Mouse (Mus musculus) hindbrain, postnatal 0 days (tissue): ENCODE measurements around the gene Cfap299. TPM values are rescaled to one million over a fixed set of nuclear protein-coding genes. Genes with fewer than 3 reads are reported as not detected.

Experiments used
- ATAC-seq: fragments of 200-750 bp; cut with Nextera tagmentation; 2 replicates; pipeline ENCODE4 v1.8.0; 2017; ENCODE audit warnings: mild to moderate bottlenecking, moderate TSS enrichment, moderate library complexity
- DNase-seq: peaks from one replicate; pipeline ENCODE4 v3.0.0-alpha.2; 2015; ENCODE audit warnings: low spot score
- H3K27ac ChIP-seq: fragments of 300-500 bp; sonication (generic); 2 replicates; pipeline ENCODE4 v1.5.1; 2014; ENCODE audit warnings: mild to moderate bottlenecking
- H3K27me3 ChIP-seq: fragments of 300-500 bp; sonication (generic); 2 replicates; pipeline ENCODE4 v1.6.1; 2014; ENCODE audit warnings: low read length, mixed read lengths; ENCODE audit not compliant: insufficient read depth
- H3K36me3 ChIP-seq: fragments of 300-500 bp; sonication (generic); 2 replicates; pipeline ENCODE4 v1.6.1; 2014; ENCODE audit warnings: low read length, mixed read lengths; ENCODE audit not compliant: insufficient read depth
- H3K4me1 ChIP-seq: fragments of 300-500 bp; sonication (generic); 2 replicates; pipeline ENCODE4 v1.6.1; 2014; ENCODE audit warnings: antibody characterized with exemption, low read length, mixed read lengths; ENCODE audit not compliant: insufficient read depth
- H3K4me2 ChIP-seq: fragments of 300-500 bp; sonication (generic); 2 replicates; pipeline ENCODE4 v1.6.1; 2014; ENCODE audit warnings: low read depth, mild to moderate bottlenecking, low read length, moderate library complexity, mixed read lengths
- H3K4me3 ChIP-seq: fragments of 300-500 bp; sonication (generic); 2 replicates; pipeline ENCODE4 v1.5.1; 2014; ENCODE audit warnings: low read length
- H3K9ac ChIP-seq: fragments of 300-500 bp; sonication (generic); replicated peaks from 2 replicates; pipeline ENCODE4 v1.6.1; 2014; ENCODE audit warnings: mild to moderate bottlenecking, low read length, moderate library complexity, mixed read lengths
- H3K9me3 ChIP-seq: fragments of 300-500 bp; sonication (generic); 2 replicates; pipeline ENCODE4 v1.6.1; 2016; ENCODE audit warnings: low read length, mixed read lengths
- CTCF ChIP-seq: IDR thresholded peaks from 2 replicates; pipeline ENCODE4 v1.5.1; 2016; ENCODE audit warnings: antibody characterized with exemption, control low read depth, low read depth
- WGBS: fragments of 180-500 bp; shearing (Covaris S2); extraction: QIAGEN DNeasy Blood & Tissue Kit; methylation state at CpG from one replicate; pipeline ENCODE4 v1.1.7; 2014; 5-methylcytosine and 5-hydroxymethylcytosine counted together
- polyA plus RNA-seq: library from polyadenylated mRNA; unstranded; fragments of >200 nt; fragmentation: Nextera tagmentation; extraction: Ambion mirVana; gene quantifications from 2 replicates; pipeline ENCODE4 v1.2.1, GENCODE M21; 2015
- total RNA-seq: library from RNA; depleted of rRNA; stranded (reverse); fragments of >200 nt; gene quantifications from 2 replicates; pipeline ENCODE4 v1.2.3, GENCODE M21; 2014

Gene Cfap299
- total and polyA plus RNA-seq, 2 experiments from 2014 or later = 1.0 to 2.3 TPM

- no peaks in the 10 kb centered on the region for H3K4me1 ChIP-seq
- TF ChIP-seq CTCF = no peak
- H3K9ac ChIP-seq = no peak overlapping the region
- no peak overlapping the region for H3K27ac ChIP-seq
- no peaks in the 10 kb centered on the region for H3K36me3 ChIP-seq
- 79% methylated on average over 6 of the region's 6 CpGs for WGBS
- ATAC-seq = no peak
- DNase-seq = no peak
- H3K4me2 ChIP-seq = no peak overlapping the region
- no peaks in the 10 kb centered on the region for H3K27me3 ChIP-seq
- no peaks in the 10 kb centered on the region for H3K9me3 ChIP-seq
- no peak overlapping the region for H3K4me3 ChIP-seq
These were observed 475.7 kb downstream of the Cfap299 start for GRCm38 (mm10) chr5:98804761-98805160.

GRCm38 (mm10) chr5:98806492-98806891 lies 477.4 kb downstream of the Cfap299 start:
- no peak overlapping the region for H3K9ac ChIP-seq
- H3K4me3 ChIP-seq = no peak overlapping the region
- no peak overlapping the region for H3K27ac ChIP-seq
- H3K9me3 ChIP-seq = no peaks in the 10 kb centered on the region
- no peak overlapping the region for H3K4me2 ChIP-seq
- H3K36me3 ChIP-seq = no peaks in the 10 kb centered on the region
- no peaks in the 10 kb centered on the region for H3K27me3 ChIP-seq
- DNase-seq (no peak), ATAC-seq (no peak)
- 96% methylated on average over 4 of the region's 4 CpGs for WGBS
- no peaks in the 10 kb centered on the region for H3K4me1 ChIP-seq
- no peak for TF ChIP-seq CTCF

GRCm38 (mm10) chr5:98807022-98807421 lies 477.9 kb downstream of the Cfap299 start:
- no peaks in the 10 kb centered on the region for H3K36me3 ChIP-seq
- H3K9me3 ChIP-seq = no peaks in the 10 kb centered on the region
- DNase-seq (no peak), ATAC-seq (no peak)
- no peaks in the 10 kb centered on the region for H3K4me1 ChIP-seq
- no peak overlapping the region for H3K4me2 ChIP-seq
- no peak overlapping the region for H3K4me3 ChIP-seq
- TF ChIP-seq CTCF = no peak
- H3K9ac ChIP-seq = no peak overlapping the region
- WGBS = 91% methylated on average over 7 of the region's 7 CpGs
- no peak overlapping the region for H3K27ac ChIP-seq
- no peaks in the 10 kb centered on the region for H3K27me3 ChIP-seq

GRCm38 (mm10) chr5:98807953-98808352 lies 478.8 kb downstream of the Cfap299 start:
- 31% methylated on average over 9 of the region's 9 CpGs for WGBS
- Histone ChIP-seq H3K9me3 (no peaks in the 10 kb centered on the region), H3K4me2 (no peak overlapping the region), H3K27me3 (no peaks in the 10 kb centered on the region), H3K36me3 (no peaks in the 10 kb centered on the region), H3K4me3 (no peak overlapping the region), H3K9ac (no peak overlapping the region), H3K4me1 (no peaks in the 10 kb centered on the region), H3K27ac (no peak overlapping the region)
- ATAC-seq (no peak), DNase-seq (no peak)
- no peak for TF ChIP-seq CTCF

GRCm38 (mm10) chr5:98812380-98812779 lies 483.3 kb downstream of the Cfap299 start:
- 93% methylated on average over 1 of the region's 1 CpGs for WGBS
- DNase-seq (no peak), ATAC-seq (no peak)
- Histone ChIP-seq H3K4me1 (no peaks in the 10 kb centered on the region), H3K9ac (no peak overlapping the region), H3K4me2 (no peak overlapping the region), H3K27ac (no peak overlapping the region), H3K9me3 (no peaks in the 10 kb centered on the region), H3K27me3 (no peaks in the 10 kb centered on the region), H3K4me3 (no peak overlapping the region), H3K36me3 (no peaks in the 10 kb centered on the region)
- no peak for TF ChIP-seq CTCF

- H3K27ac ChIP-seq = no peak overlapping the region
- TF ChIP-seq CTCF = no peak
- H3K4me2 ChIP-seq = no peak overlapping the region
- WGBS = 84% methylated on average over 1 of the region's 1 CpGs
- DNase-seq (no peak), ATAC-seq (no peak)
- no peaks in the 10 kb centered on the region for H3K27me3 ChIP-seq
- no peaks in the 10 kb centered on the region for H3K9me3 ChIP-seq
- no peaks in the 10 kb centered on the region for H3K4me1 ChIP-seq
- no peaks in the 10 kb centered on the region for H3K36me3 ChIP-seq
- H3K9ac ChIP-seq = no peak overlapping the region
- no peak overlapping the region for H3K4me3 ChIP-seq
These were observed 486.2 kb downstream of the Cfap299 start for GRCm38 (mm10) chr5:98815269-98815668.

- Histone ChIP-seq H3K9ac (no peak overlapping the region), H3K4me1 (no peaks in the 10 kb centered on the region), H3K27ac (no peak overlapping the region), H3K4me2 (no peak overlapping the region), H3K27me3 (no peaks in the 10 kb centered on the region), H3K36me3 (no peaks in the 10 kb centered on the region), H3K4me3 (no peak overlapping the region), H3K9me3 (no peaks in the 10 kb centered on the region)
- no peak for TF ChIP-seq CTCF
- 83% methylated on average over 9 of the region's 9 CpGs for WGBS
- ATAC-seq = no peak
- no peak for DNase-seq
These were observed 504.7 kb downstream of the Cfap299 start for GRCm38 (mm10) chr5:98833760-98834159.

GRCm38 (mm10) chr5:98834300-98834699 lies 505.2 kb downstream of the Cfap299 start:
- DNase-seq (no peak), ATAC-seq (no peak)
- TF ChIP-seq CTCF = no peak
- H3K4me1 ChIP-seq = no peaks in the 10 kb centered on the region
- H3K4me3 ChIP-seq = no peak overlapping the region
- WGBS = 85% methylated on average over 6 of the region's 6 CpGs
- no peak overlapping the region for H3K9ac ChIP-seq
- H3K27me3 ChIP-seq = no peaks in the 10 kb centered on the region
- H3K27ac ChIP-seq = no peak overlapping the region
- no peaks in the 10 kb centered on the region for H3K9me3 ChIP-seq
- H3K4me2 ChIP-seq = no peak overlapping the region
- no peaks in the 10 kb centered on the region for H3K36me3 ChIP-seq
